Mouse (Mus musculus): ENCODE data around the gene Clpb. TPM values are rescaled to one million over a fixed set of nuclear protein-coding genes. Genes with fewer than 3 reads are reported as not detected.

Gene Clpb
- polyA plus RNA-seq, 1 experiment from 2014 or later: 30.3 TPM

- DNase-seq: no peak
- Histone ChIP-seq H3K4me2 (no peak overlapping the region), H3K9ac (no peak overlapping the region), H3K4me3 (replicated peaks) (no peak overlapping the region), H3K27me3 (no peaks in the 10 kb centered on the region), H3K9me3 (replicated peaks) (no peaks in the 10 kb centered on the region), H3K4me1 (replicated peaks) (peaks cover 35% of the 10 kb centered on the region), H3K27ac (no peak overlapping the region), H3K36me3 (no peaks in the 10 kb centered on the region)
- no peak for ATAC-seq (ENCODE audit: low read depth)
- 48% methylated on average over 6 of the region's 6 CpGs for WGBS (ENCODE audit: insufficient replicate concordance)
Observed at GRCm38 (mm10) chr7:101676033-101676761, 12.8 kb downstream of the Clpb start.

GRCm38 (mm10) chr7:101676762-101677308, 13.4 kb downstream of the Clpb start:
- Histone ChIP-seq H3K4me3 (replicated peaks) (no peak overlapping the region), H3K4me2 (no peak overlapping the region), H3K27me3 (no peaks in the 10 kb centered on the region), H3K9ac (no peak overlapping the region), H3K4me1 (replicated peaks) (peaks cover 41% of the 10 kb centered on the region), H3K9me3 (replicated peaks) (no peaks in the 10 kb centered on the region), H3K27ac (no peak overlapping the region), H3K36me3 (no peaks in the 10 kb centered on the region)
- 66% methylated on average over 3 of the region's 3 CpGs for WGBS (ENCODE audit: insufficient replicate concordance)
- DNase-seq (no peak), ATAC-seq (ENCODE audit: low read depth) (no peak)

DNA sequence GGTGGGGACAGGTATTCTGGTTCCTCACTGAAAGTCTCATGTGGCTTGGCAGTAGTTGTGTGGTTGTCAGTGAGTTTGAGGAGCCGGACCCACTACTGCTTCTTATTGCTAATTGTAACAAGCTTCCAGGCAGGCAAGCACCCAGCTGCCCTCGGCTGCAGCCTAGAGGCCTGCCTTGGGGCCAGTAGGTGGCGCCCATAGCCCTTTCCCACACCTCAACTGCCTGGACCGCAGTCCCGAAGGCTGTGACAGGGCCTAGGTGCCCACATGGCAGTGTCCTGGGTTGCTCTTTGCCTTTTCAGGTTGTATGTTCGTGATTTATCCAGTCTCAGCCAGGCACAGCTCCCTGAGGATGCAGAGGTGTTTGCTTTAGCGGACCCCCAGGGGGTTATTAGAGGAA, 16.2 kb downstream of the Clpb start:
- Histone ChIP-seq H3K4me2 (no peak overlapping the region), H3K27ac (no peak overlapping the region), H3K9ac (no peak overlapping the region), H3K27me3 (no peaks in the 10 kb centered on the region), H3K9me3 (replicated peaks) (no peaks in the 10 kb centered on the region), H3K4me3 (replicated peaks) (no peak overlapping the region), H3K36me3 (no peaks in the 10 kb centered on the region), H3K4me1 (replicated peaks) (peaks cover 55% of the 10 kb centered on the region)
- 15% methylated on average over 7 of the region's 7 CpGs for WGBS (ENCODE audit: insufficient replicate concordance)
- peak; percentile 77 for ATAC-seq (ENCODE audit: low read depth)
- peak; percentile 40 for DNase-seq

DNA sequence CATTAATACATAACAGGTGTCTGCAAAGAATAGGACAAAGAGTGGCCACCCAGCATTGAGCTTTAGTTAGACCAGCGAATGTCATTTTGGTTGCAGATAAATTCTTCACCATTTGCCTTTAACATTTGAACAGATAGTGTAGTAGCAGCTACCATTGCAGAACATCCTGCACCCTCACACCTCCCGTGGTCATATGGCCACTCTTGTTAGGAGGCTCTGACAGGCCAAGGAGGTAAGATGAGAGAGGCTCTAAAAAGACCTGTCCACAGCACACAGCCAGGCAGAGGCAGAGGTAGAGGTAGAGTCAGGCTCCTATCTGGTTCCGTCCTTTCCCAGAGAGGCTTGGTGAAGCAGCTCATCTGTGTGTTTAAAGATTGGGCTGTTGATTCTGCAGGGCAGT, 17.5 kb downstream of the Clpb start:
- no peak overlapping the region for H3K4me2 ChIP-seq
- H3K36me3 ChIP-seq: no peaks in the 10 kb centered on the region
- H3K4me3 ChIP-seq (replicated peaks): no peak overlapping the region
- DNase-seq (no peak), ATAC-seq (ENCODE audit: low read depth) (no peak)
- H3K9ac ChIP-seq: peak overlapping the region; percentile 8; the same call in 1 of the 2 replicates
- H3K27me3 ChIP-seq: no peaks in the 10 kb centered on the region
- H3K9me3 ChIP-seq (replicated peaks): no peaks in the 10 kb centered on the region
- WGBS (ENCODE audit: insufficient replicate concordance): 63% methylated on average over 3 of the region's 3 CpGs
- H3K27ac ChIP-seq: no peak overlapping the region
- peaks cover 46% of the 10 kb centered on the region for H3K4me1 ChIP-seq (replicated peaks)

- 42% methylated on average over 6 of the region's 6 CpGs for WGBS (ENCODE audit: insufficient replicate concordance)
Observed at GRCm38 (mm10) chr7:101681565-101682071, 18.2 kb downstream of the Clpb start.

GRCm38 (mm10) chr7:101682886-101683285, 19.5 kb downstream of the Clpb start:
- no peaks in the 10 kb centered on the region for H3K9me3 ChIP-seq (replicated peaks)
- H3K27ac ChIP-seq: no peak overlapping the region
- no peaks in the 10 kb centered on the region for H3K36me3 ChIP-seq
- H3K27me3 ChIP-seq: no peaks in the 10 kb centered on the region
- H3K4me1 ChIP-seq (replicated peaks): peaks cover 41% of the 10 kb centered on the region
- H3K9ac ChIP-seq: no peak overlapping the region
- H3K4me2 ChIP-seq: no peak overlapping the region
- no peak overlapping the region for H3K4me3 ChIP-seq (replicated peaks)
- ATAC-seq (ENCODE audit: low read depth) (no peak), DNase-seq (no peak)
- WGBS (ENCODE audit: insufficient replicate concordance): 57% methylated on average over 5 of the region's 5 CpGs

More at GRCm38 (mm10) chr7:101681565-101682071, 18.2 kb downstream of the Clpb start:
- no peaks in the 10 kb centered on the region for H3K9me3 ChIP-seq (replicated peaks)
- H3K27ac ChIP-seq: no peak overlapping the region
- H3K27me3 ChIP-seq: no peaks in the 10 kb centered on the region
- peaks cover 40% of the 10 kb centered on the region for H3K4me1 ChIP-seq (replicated peaks)
- peak overlapping the region; percentile 8 for H3K9ac ChIP-seq
- no peaks in the 10 kb centered on the region for H3K36me3 ChIP-seq
- no peak overlapping the region for H3K4me2 ChIP-seq
- ATAC-seq (ENCODE audit: low read depth): 0 out of 2 replicates have a peak, but pooled peaks have one; percentile 34
- no peak overlapping the region for H3K4me3 ChIP-seq (replicated peaks)
- no peak for DNase-seq

DNA sequence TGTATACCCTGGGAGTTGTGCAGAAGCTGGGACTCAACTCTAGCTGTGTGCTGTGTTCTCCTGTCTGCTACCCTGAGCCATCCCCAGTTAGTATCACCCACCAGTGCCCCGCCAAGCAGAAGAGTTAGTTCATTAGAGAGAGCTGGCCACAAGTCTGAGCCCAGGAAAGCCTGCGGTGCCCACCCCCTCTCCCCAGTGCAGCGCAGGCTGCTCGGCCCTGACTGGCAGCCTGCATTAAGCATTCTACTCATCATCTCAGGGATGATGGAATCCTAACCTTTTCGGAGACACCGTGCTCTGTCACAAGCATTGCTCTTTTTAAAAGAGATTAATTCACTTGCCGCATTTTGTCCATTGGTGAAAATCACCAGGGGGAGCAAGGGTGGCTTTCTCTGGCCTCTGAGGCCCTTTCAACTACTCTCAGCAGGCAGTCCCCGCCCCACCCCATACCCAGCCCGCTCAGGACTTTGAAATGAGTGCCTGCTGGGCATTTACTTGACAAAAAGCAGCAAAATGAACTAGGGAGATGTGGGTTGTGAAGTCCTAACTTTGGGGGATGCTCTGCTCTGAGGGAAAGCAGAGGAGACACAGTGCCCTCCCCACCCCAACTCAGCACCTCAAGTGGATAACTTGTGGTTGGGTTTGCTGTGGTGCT, 20.7 kb downstream of the Clpb start:
- 0 out of 2 replicates have a peak, but pooled peaks cover 4% of the 10 kb centered on the region for H3K36me3 ChIP-seq
- peaks cover 41% of the 10 kb centered on the region for H3K4me1 ChIP-seq (replicated peaks)
- no peaks in the 10 kb centered on the region for H3K27me3 ChIP-seq
- ATAC-seq (ENCODE audit: low read depth): 0 out of 2 replicates have a peak, but pooled peaks have one; percentile 14
- no peak overlapping the region for H3K9ac ChIP-seq
- WGBS (ENCODE audit: insufficient replicate concordance): 69% methylated on average over 9 of the region's 9 CpGs
- no peak overlapping the region for H3K4me2 ChIP-seq
- no peak overlapping the region for H3K4me3 ChIP-seq (replicated peaks)
- H3K9me3 ChIP-seq (replicated peaks): no peaks in the 10 kb centered on the region
- DNase-seq: no peak
- H3K27ac ChIP-seq: no peak overlapping the region

- DNase-seq: no peak
- Histone ChIP-seq H3K9me3 (replicated peaks) (no peaks in the 10 kb centered on the region), H3K27me3 (no peaks in the 10 kb centered on the region), H3K4me3 (replicated peaks) (no peak overlapping the region), H3K4me2 (no peak overlapping the region), H3K27ac (no peak overlapping the region), H3K4me1 (replicated peaks) (peaks cover 41% of the 10 kb centered on the region), H3K36me3 (0 out of 2 replicates have a peak, but pooled peaks cover 4% of the 10 kb centered on the region), H3K9ac (no peak overlapping the region)
- ATAC-seq (ENCODE audit: low read depth): no peak
- 50% methylated on average over 3 of the region's 3 CpGs for WGBS (ENCODE audit: insufficient replicate concordance)
Observed at GRCm38 (mm10) chr7:101684671-101685070, 21.2 kb downstream of the Clpb start.

GRCm38 (mm10) chr7:101687144-101687543, 23.7 kb downstream of the Clpb start:
- H3K36me3 ChIP-seq: 0 out of 2 replicates have a peak, but pooled peaks cover 4% of the 10 kb centered on the region
- H3K4me3 ChIP-seq (replicated peaks): no peak overlapping the region
- peaks cover 26% of the 10 kb centered on the region for H3K4me1 ChIP-seq (replicated peaks)
- ATAC-seq (ENCODE audit: low read depth) (peak; percentile 34; the same call in 1 of the 2 replicates), DNase-seq (no peak)
- H3K4me2 ChIP-seq: no peak overlapping the region
- H3K27ac ChIP-seq: no peak overlapping the region
- 31% methylated on average over 2 of the region's 2 CpGs for WGBS (ENCODE audit: insufficient replicate concordance)
- H3K9ac ChIP-seq: no peak overlapping the region
- no peaks in the 10 kb centered on the region for H3K27me3 ChIP-seq
- no peaks in the 10 kb centered on the region for H3K9me3 ChIP-seq (replicated peaks)

DNA sequence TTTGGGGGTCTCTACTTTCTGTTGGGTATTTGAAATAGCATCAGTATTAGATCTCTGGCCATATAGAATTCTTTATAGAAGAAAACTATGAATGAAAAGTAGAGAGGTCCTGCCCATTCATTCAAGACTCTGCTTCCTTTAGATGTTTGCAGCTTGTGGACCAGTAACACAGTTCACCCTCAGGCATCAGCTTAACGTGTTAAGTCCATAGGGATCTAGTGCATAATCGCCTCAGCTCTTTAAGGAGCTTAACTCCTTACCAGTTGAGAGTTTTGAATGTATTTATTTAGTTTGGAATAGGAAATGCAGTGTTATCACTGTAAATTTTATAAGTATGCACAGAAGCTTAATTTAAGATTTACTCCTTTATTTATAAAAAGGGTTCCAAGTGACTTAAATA, 27.0 kb downstream of the Clpb start:
- ATAC-seq (ENCODE audit: low read depth) (no peak), DNase-seq (no peak)
- no peaks in the 10 kb centered on the region for H3K9me3 ChIP-seq (replicated peaks)
- no peak overlapping the region for H3K9ac ChIP-seq
- H3K27ac ChIP-seq: no peak overlapping the region
- 78% methylated on average over 2 of the region's 2 CpGs for WGBS (ENCODE audit: insufficient replicate concordance)
- H3K27me3 ChIP-seq: no peaks in the 10 kb centered on the region
- peaks cover 7% of the 10 kb centered on the region; the same call in 1 of the 2 replicates for H3K4me1 ChIP-seq (replicated peaks)
- 0 out of 2 replicates have a peak, but pooled peaks cover 4% of the 10 kb centered on the region for H3K36me3 ChIP-seq
- H3K4me2 ChIP-seq: no peak overlapping the region
- H3K4me3 ChIP-seq (replicated peaks): no peak overlapping the region

DNA sequence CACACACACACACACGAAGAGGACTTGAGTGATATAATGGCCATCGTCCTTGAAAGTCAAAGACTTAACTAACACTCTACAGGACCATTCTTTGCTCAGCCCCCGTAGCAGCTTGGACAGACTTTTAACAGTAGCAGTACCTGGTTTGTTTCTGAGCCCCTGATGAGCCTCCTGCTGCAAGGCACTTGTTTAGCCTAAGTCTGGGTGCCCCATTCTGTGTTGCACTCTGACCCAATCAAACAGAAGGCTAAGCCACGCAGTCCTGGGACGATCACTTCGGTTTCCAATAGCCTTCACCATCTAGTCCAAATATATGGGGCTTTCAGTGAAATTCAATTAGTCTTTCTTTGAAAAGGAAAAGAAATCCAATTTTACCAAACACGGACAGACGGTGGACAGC, 28.4 kb downstream of the Clpb start:
- Histone ChIP-seq H3K4me1 (replicated peaks) (peaks cover 11% of the 10 kb centered on the region), H3K36me3 (0 out of 2 replicates have a peak, but pooled peaks cover 4% of the 10 kb centered on the region), H3K9me3 (replicated peaks) (no peaks in the 10 kb centered on the region), H3K27me3 (no peaks in the 10 kb centered on the region), H3K4me3 (replicated peaks) (no peak overlapping the region), H3K4me2 (no peak overlapping the region), H3K9ac (no peak overlapping the region), H3K27ac (no peak overlapping the region)
- 77% methylated on average over 8 of the region's 8 CpGs for WGBS (ENCODE audit: insufficient replicate concordance)
- ATAC-seq (ENCODE audit: low read depth): no peak
- DNase-seq: no peak
